8 mouse cellular contexts compared by ENCODE assay signal in the genomic region with DNA sequence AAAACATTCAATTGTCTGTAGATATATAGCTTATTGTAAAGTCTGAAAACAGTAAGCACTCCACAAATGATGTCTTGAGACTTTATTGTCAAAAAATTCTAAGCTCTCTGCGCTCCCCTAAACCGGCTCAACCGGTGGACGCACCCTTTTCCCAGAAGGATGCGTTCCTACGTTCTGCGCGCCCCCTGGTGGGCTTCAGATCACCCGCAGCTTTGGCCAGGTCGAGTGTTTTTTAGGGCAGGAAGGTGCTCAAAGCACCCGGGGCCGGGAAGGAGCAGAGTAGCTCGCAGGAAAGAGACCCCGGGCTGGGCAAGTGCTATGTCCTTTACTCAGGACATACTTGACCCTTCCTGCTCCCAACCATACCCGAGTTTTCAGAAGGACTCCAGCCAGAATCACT. TPM values are rescaled to one million over a fixed set of nuclear protein-coding genes. Genes with fewer than 3 reads are reported as not detected.
A peak's percentile ranks its signal among the peaks of the same experiment; 100 is the strongest.
DNase-seq lines count a peak whose midpoint lies in the region; ATAC-seq and TF ChIP-seq lines count a peak whose summit lies in the region.

No protein-coding gene starts in this region.

- no peak for TF ChIP-seq POLR2A in ES-Bruce4 (IDR thresholded peaks at IDR 0.05; ENCODE audit: insufficient read depth, low read length)
- no peak for TF ChIP-seq POLR2A in testis, adult 2 months (IDR thresholded peaks at IDR 0.05; ENCODE audit: control insufficient read depth, low read depth, low read length)

- peak; percentile 58 for ATAC-seq in forebrain, embryonic 15.5 days (replicated peaks)
- peak; percentile 59 for ATAC-seq in neural tube, embryonic 13.5 days (ENCODE audit: low read depth)

- 0% methylated on average over 15 of the region's 15 CpGs for WGBS in forebrain, embryonic 15.5 days
- under 1% methylated on average over 15 of the region's 15 CpGs for WGBS in neural tube, embryonic 13.5 days

- peaks cover 5% of the 10 kb centered on the region for H3K36me3 ChIP-seq in ES-Bruce4 (ENCODE audit: control insufficient read depth, insufficient read depth, low read length, poor library complexity, severe bottlenecking)
- H3K36me3 ChIP-seq in forebrain, embryonic 15.5 days, result no peaks in the 10 kb centered on the region
- H3K36me3 ChIP-seq in neural tube, embryonic 13.5 days, result no peaks in the 10 kb centered on the region; the same call in 1 of the 2 replicates
- H3K36me3 ChIP-seq in testis, adult 2 months (ENCODE audit: control insufficient read depth, insufficient read depth, low read length), result no peaks in the 10 kb centered on the region

- TF ChIP-seq EP300 in ES-Bruce4 (IDR thresholded peaks at IDR 0.05; ENCODE audit: insufficient read depth, low read depth, low read length), result peak; percentile 89

- peak overlapping the region; percentile 73 for H3K9ac ChIP-seq in ES-Bruce4 (ENCODE audit: low read depth, poor library complexity, severe bottlenecking)
- H3K9ac ChIP-seq in forebrain, embryonic 15.5 days (replicated peaks), result peak overlapping the region; percentile 67
- peak overlapping the region; percentile 72 for H3K9ac ChIP-seq in neural tube, embryonic 13.5 days

- H3K27ac ChIP-seq in ES-Bruce4 (ENCODE audit: insufficient read depth, low read length), result peak overlapping the region; percentile 85
- H3K27ac ChIP-seq in forebrain, embryonic 15.5 days (replicated peaks), result peak overlapping the region; percentile 90
- H3K27ac ChIP-seq in neural tube, embryonic 13.5 days (replicated peaks), result peak overlapping the region; percentile 81
- H3K27ac ChIP-seq in testis, adult 2 months (ENCODE audit: control insufficient read depth, insufficient read depth, low read depth, low read length), result peak overlapping the region; percentile 62

- peaks cover 3% of the 10 kb centered on the region for H3K4me1 ChIP-seq in ES-Bruce4 (ENCODE audit: control insufficient read depth, insufficient read depth, low read length)
- H3K4me1 ChIP-seq in forebrain, embryonic 15.5 days, result peaks cover 30% of the 10 kb centered on the region
- peaks cover 37% of the 10 kb centered on the region for H3K4me1 ChIP-seq in neural tube, embryonic 13.5 days (replicated peaks)
- peaks cover 26% of the 10 kb centered on the region for H3K4me1 ChIP-seq in testis, adult 2 months (ENCODE audit: control insufficient read depth, insufficient read depth, low read length)

- peak overlapping the region; percentile 92 for H3K4me2 ChIP-seq in forebrain, embryonic 15.5 days (replicated peaks)
- H3K4me2 ChIP-seq in neural tube, embryonic 13.5 days, result peak overlapping the region; percentile 80

- H3K9me3 ChIP-seq in ES-Bruce4 (replicated peaks; ENCODE audit: control insufficient read depth, insufficient read depth, low read length, poor library complexity, severe bottlenecking), result no peaks in the 10 kb centered on the region
- H3K9me3 ChIP-seq in forebrain, embryonic 15.5 days, result no peaks in the 10 kb centered on the region
- no peaks in the 10 kb centered on the region for H3K9me3 ChIP-seq in neural tube, embryonic 13.5 days

- H3K27me3 ChIP-seq in ES-Bruce4 (ENCODE audit: control insufficient read depth, insufficient read depth, low read length, poor library complexity, severe bottlenecking), result no peaks in the 10 kb centered on the region
- peaks cover 12% of the 10 kb centered on the region; the same call in 1 of the 2 replicates for H3K27me3 ChIP-seq in forebrain, embryonic 15.5 days
- peaks cover 35% of the 10 kb centered on the region for H3K27me3 ChIP-seq in neural tube, embryonic 13.5 days
- no peaks in the 10 kb centered on the region for H3K27me3 ChIP-seq in testis, adult 2 months (ENCODE audit: control insufficient read depth, insufficient read depth, low read length)

- peak overlapping the region; percentile 71 for H3K4me3 ChIP-seq in ES-Bruce4 (ENCODE audit: low read depth, low read length)
- peak overlapping the region; percentile 61 for H3K4me3 ChIP-seq in forebrain, embryonic 15.5 days
- H3K4me3 ChIP-seq in neural tube, embryonic 13.5 days, result peak overlapping the region; percentile 53
- H3K4me3 ChIP-seq in testis, adult 2 months (ENCODE audit: control insufficient read depth, low read depth, low read length), result peak overlapping the region; percentile 81

- intact Hi-C loops in heart, postnatal 14 days (cut with DNase I), result loop anchor here (1.0 kb wide), 1 partner anchor 15 kb away; no protein-coding TSS in a partner anchor

- TF ChIP-seq CTCF in ES-Bruce4 (IDR thresholded peaks at IDR 0.05; ENCODE audit: low read depth, low read length), result peak; percentile 86
- TF ChIP-seq CTCF in testis, adult 2 months (IDR thresholded peaks at IDR 0.05; ENCODE audit: control insufficient read depth, insufficient read depth, insufficient replicate concordance, low read depth, low read length), result peak; percentile 84

- peak; percentile 88 for DNase-seq in cerebellum, adult 11-12 months
- DNase-seq in heart, postnatal 14 days, result peak; percentile 94 to 97
- DNase-seq in layer of hippocampus, adult 18-20 months (ENCODE audit: low spot score in 2 of 2), result peak; percentile 77 to 90
- peak; percentile 95 to 96 for DNase-seq in lung, adult 18-20 months

RNA-seq across cellular contexts. Expression of gene Hook2, which starts 0.6 kb away (rescaled TPM):
- 41.5 and 41.8 TPM in 2 replicates for polyA plus RNA-seq in ES-Bruce4 (2011; ENCODE audit: insufficient read depth, insufficient read length, low read depth, missing spikeins)
- 28.0 and 29.7 TPM in 2 replicates for polyA plus RNA-seq in forebrain, embryonic 15.5 days (2015; fragmentation: Nextera tagmentation; extraction: Ambion mirVana)
- total RNA-seq in heart, postnatal 14 days (2021), result 1 to 10 TPM; 1.6 to 2.0 TPM
- 1 to 10 TPM; 8.1 to 9.5 TPM for total RNA-seq in layer of hippocampus, adult 18-20 months (2021)
- 22.8 and 25.0 TPM in 2 replicates for polyA plus RNA-seq in neural tube, embryonic 13.5 days (2015; fragmentation: Nextera tagmentation; extraction: Ambion mirVana)
- polyA plus RNA-seq in testis, adult 2 months (2012; rRNA removed), result 55.4 and 62.0 TPM in 2 replicates

RNA-seq across cellular contexts. Expression of gene Junb, which starts 11.3 kb away (rescaled TPM):
- 19.0 and 20.4 TPM in 2 replicates for polyA plus RNA-seq in ES-Bruce4 (2011; ENCODE audit: insufficient read depth, insufficient read length, low read depth, missing spikeins)
- polyA plus RNA-seq in forebrain, embryonic 15.5 days (2015; fragmentation: Nextera tagmentation; extraction: Ambion mirVana), result 7.6 TPM in 2 replicates
- total RNA-seq in heart, postnatal 14 days (2021), result 10 to 100 TPM; 11.2 to 13.9 TPM
- total RNA-seq in layer of hippocampus, adult 18-20 months (2021), result 100 to 1,000 TPM; 102 to 103 TPM
- polyA plus RNA-seq in neural tube, embryonic 13.5 days (2015; fragmentation: Nextera tagmentation; extraction: Ambion mirVana), result 7.5 and 8.4 TPM in 2 replicates
- 5.7 and 9.3 TPM in 2 replicates for polyA plus RNA-seq in testis, adult 2 months (2012; rRNA removed)

RNA-seq across cellular contexts. Expression of gene Rnaseh2a, which starts 20.2 kb away (rescaled TPM):
- polyA plus RNA-seq in ES-Bruce4 (2011; ENCODE audit: insufficient read depth, insufficient read length, low read depth, missing spikeins), result 79.2 and 88.1 TPM in 2 replicates
- 96.4 and 98.5 TPM in 2 replicates for polyA plus RNA-seq in forebrain, embryonic 15.5 days (2015; fragmentation: Nextera tagmentation; extraction: Ambion mirVana)
- 10 to 100 TPM; 39.7 to 50.7 TPM for total RNA-seq in heart, postnatal 14 days (2021)
- total RNA-seq in layer of hippocampus, adult 18-20 months (2021), result 10 to 100 TPM; 41.8 to 46.2 TPM
- polyA plus RNA-seq in neural tube, embryonic 13.5 days (2015; fragmentation: Nextera tagmentation; extraction: Ambion mirVana), result 55.0 and 55.6 TPM in 2 replicates
- polyA plus RNA-seq in testis, adult 2 months (2012; rRNA removed), result 1,424 and 1,585 TPM in 2 replicates

RNA-seq across cellular contexts. Expression of gene Prdx2, which starts 20.4 kb away (rescaled TPM):
- 226 and 237 TPM in 2 replicates for polyA plus RNA-seq in ES-Bruce4 (2011; ENCODE audit: insufficient read depth, insufficient read length, low read depth, missing spikeins)
- 1,445 and 1,467 TPM in 2 replicates for polyA plus RNA-seq in forebrain, embryonic 15.5 days (2015; fragmentation: Nextera tagmentation; extraction: Ambion mirVana)
- 100 to 1,000 TPM; 627 to 727 TPM for total RNA-seq in heart, postnatal 14 days (2021)
- total RNA-seq in layer of hippocampus, adult 18-20 months (2021), result 100 to 1,000 TPM; 319 to 358 TPM
- 1,236 and 1,369 TPM in 2 replicates for polyA plus RNA-seq in neural tube, embryonic 13.5 days (2015; fragmentation: Nextera tagmentation; extraction: Ambion mirVana)
- 59.6 and 68.5 TPM in 2 replicates for polyA plus RNA-seq in testis, adult 2 months (2012; rRNA removed)

RNA-seq across cellular contexts. Expression of gene Gm49661, which starts 20.6 kb away (rescaled TPM):
- polyA plus RNA-seq in ES-Bruce4 (2011; ENCODE audit: insufficient read depth, insufficient read length, low read depth, missing spikeins), result 4.9 TPM in 1 of 2 replicates, not detected in the other
- polyA plus RNA-seq in forebrain, embryonic 15.5 days (2015; fragmentation: Nextera tagmentation; extraction: Ambion mirVana), result not detected in 2 replicates
- 1 to 10 TPM; 1.1 to 2.7 TPM for total RNA-seq in heart, postnatal 14 days (2021)
- not detected for total RNA-seq in layer of hippocampus, adult 18-20 months (2021)
- not detected in 2 replicates for polyA plus RNA-seq in neural tube, embryonic 13.5 days (2015; fragmentation: Nextera tagmentation; extraction: Ambion mirVana)
- polyA plus RNA-seq in testis, adult 2 months (2012; rRNA removed), result 477 and 542 TPM in 2 replicates

Comparison
In these comparisons a context has a peak if more than half of its experiments do, and no peak if none do; other contexts are left out.
1. Peak in every context shown above with its lines: DNase-seq, ATAC-seq, H3K4me3 ChIP-seq and H3K27ac ChIP-seq.
2. RNA of gene Rnaseh2a, which starts 20.2 kb away (polyA plus RNA-seq): 1,424 to 1,585 TPM in testis, adult 2 months; 96.4 to 98.5 TPM in forebrain, embryonic 15.5 days, 79.2 to 88.1 TPM in ES-Bruce4 and 55.0 to 55.6 TPM in neural tube, embryonic 13.5 days; every median in the first group is over 10 times any median in the second.